Mouse (Mus musculus) hematopoietic multipotent progenitor cell, adult 10-12 weeks (in vitro differentiated cells): ENCODE results near the gene Nipsnap2. TPM values are rescaled to one million over a fixed set of nuclear protein-coding genes. Genes with fewer than 3 reads are reported as not detected.

Source experiments
- polyA plus RNA-seq: library from polyadenylated mRNA; stranded (reverse); fragments of >175 nt; gene quantifications from 2 replicates; pipeline ENCODE4 v1.2.3, GENCODE M21; 2012; ENCODE audit warnings: low replicate concordance

The Nipsnap2 gene
- polyA plus RNA-seq = 20.0 and 33.7 TPM in 2 replicates

GRCm38 (mm10) chr5:129724834-129725773 is at the start of gene Nipsnap2:
Gene Nipsnap2 (plus strand): TSS chr5:129725063.

DNA sequence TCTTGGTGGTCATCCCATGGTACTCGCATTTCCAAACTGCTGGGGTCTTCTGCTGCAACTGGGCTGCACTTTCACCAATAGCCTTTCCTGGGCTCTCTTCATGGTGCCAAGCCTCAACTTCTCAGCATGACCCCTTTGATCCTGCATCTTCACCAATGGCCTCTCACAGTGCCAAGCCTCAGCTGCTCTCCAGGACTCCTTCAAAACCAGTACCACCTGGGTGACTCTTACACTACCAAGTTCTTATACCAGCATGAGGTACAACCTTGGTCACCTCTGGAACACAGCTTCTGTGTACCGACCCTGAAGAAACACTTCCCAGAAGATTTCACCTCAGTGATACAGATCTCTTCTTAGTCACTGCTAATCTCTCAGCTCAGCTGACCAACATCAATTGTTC is 16.5 kb upstream of the Nipsnap2 start, which contains the start of gene Sept14:
TSS of gene Sept14 (minus strand) at position 101 of the 400 bp plus-strand sequence.

GRCm38 (mm10) chr5:129715326-129715861 is 9.5 kb upstream of the Nipsnap2 start, which contains the start of gene Mrps17:
Gene Mrps17 (plus strand): TSS chr5:129715497.

GRCm38 (mm10) chr5:129786818-129787790 is 62.2 kb downstream of the Nipsnap2 start, which contains the start of gene Psph:
Gene Psph (minus strand): TSS chr5:129787449.

Other genes starting within 250 kb of the Nipsnap2 start
- gene Sfswap, start 223.8 kb upstream of the Nipsnap2 start, polyA plus RNA-seq = 73.8 and 115 TPM in 2 replicates
- gene Mmp17, start 140.9 kb upstream of the Nipsnap2 start, polyA plus RNA-seq = 1.5 and 1.7 TPM in 2 replicates
- gene Zfp11, start 55.0 kb upstream of the Nipsnap2 start, polyA plus RNA-seq = 0.13 and 0.17 TPM in 2 replicates
- not detected in 2 replicates for gene Sept14, start 16.6 kb upstream of the Nipsnap2 start, polyA plus RNA-seq
- 3.9 and 21.4 TPM in 2 replicates for gene Mrps17, start 9.6 kb upstream of the Nipsnap2 start, polyA plus RNA-seq
- gene Psph, start 62.4 kb downstream of the Nipsnap2 start, polyA plus RNA-seq = 6.4 and 24.2 TPM in 2 replicates
- gene Sumf2, start 121.9 kb downstream of the Nipsnap2 start, polyA plus RNA-seq = 4.7 and 5.4 TPM in 2 replicates
- gene Chchd2, start 162.4 kb downstream of the Nipsnap2 start, polyA plus RNA-seq = 193 and 352 TPM in 2 replicates
- 0.63 and 9.1 TPM in 2 replicates for gene Zbed5, start 170.7 kb downstream of the Nipsnap2 start, polyA plus RNA-seq
- gene Phkg1, start 173.5 kb downstream of the Nipsnap2 start, polyA plus RNA-seq = 0.12 TPM in 1 of 2 replicates, not detected in the other
- gene Nupr1l, start 183.5 kb downstream of the Nipsnap2 start, polyA plus RNA-seq = 2.1 and 4.2 TPM in 2 replicates
- 6.3 and 7.4 TPM in 2 replicates for gene Vkorc1l1, start 216.9 kb downstream of the Nipsnap2 start, polyA plus RNA-seq